Mouse (Mus musculus) left cerebral cortex, adult 11 months (tissue): ENCODE measurements around the gene Ptpdc1.

Experiments used
- DNase-seq: peaks from one replicate; pipeline ENCODE4 v3.0.0; 2022; ENCODE audit warnings: low spot score

Ptpdc1 gene

DNA sequence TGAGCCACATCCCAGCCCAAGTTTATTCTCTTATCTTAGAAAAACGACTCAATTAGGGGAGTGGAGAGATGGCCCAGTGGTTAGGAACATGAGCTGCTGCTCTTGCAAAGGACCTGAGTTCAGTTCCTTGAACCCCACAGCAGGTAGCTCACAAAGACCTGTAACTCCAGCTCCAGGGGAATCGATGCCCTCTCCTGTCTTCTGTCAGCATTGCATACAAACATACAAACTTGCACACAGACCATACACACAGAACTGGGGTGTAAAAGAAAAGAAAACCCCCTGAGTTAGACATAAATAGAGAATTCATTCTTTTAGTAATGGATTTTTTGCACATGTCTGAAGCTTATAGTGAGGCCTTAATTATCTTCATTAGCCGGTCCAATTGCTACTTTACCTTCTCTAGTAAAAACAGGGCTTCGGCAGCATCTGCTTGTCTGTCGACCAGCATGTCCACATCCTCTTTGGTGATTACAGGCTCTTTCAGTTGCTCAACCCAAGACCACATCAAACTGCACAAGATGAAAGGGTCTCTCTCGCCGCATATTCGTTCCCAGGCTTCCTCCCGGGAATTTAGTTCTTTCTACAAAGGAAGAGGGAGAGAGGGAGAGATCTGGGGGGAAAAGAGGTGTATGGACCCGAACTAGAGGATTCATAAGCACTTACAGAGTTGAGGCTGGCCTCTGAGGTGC, 42.6 kb downstream of the Ptpdc1 start:
- DNase-seq: no peak

DNA sequence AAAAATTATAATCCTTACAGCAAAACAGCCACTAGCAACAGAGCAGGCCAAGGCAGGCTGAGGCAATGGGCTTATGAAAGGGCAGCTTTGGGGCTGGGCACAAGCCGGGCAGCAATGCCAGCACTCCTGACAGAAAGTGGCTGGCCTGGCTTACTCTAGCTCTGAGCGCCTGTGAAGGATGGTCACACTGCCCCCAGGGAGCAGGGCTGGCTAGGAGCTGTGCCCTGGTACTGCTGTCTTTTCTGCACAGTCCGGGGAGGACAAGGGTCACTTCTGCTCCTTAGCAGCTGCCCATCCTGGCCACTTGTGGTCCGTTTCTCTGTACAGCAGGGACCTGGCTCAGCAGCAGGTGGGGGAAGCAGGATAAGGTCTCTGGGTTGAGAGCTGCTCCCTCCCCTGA, 46.8 kb downstream of the Ptpdc1 start:
- DNase-seq: no peak

DNA sequence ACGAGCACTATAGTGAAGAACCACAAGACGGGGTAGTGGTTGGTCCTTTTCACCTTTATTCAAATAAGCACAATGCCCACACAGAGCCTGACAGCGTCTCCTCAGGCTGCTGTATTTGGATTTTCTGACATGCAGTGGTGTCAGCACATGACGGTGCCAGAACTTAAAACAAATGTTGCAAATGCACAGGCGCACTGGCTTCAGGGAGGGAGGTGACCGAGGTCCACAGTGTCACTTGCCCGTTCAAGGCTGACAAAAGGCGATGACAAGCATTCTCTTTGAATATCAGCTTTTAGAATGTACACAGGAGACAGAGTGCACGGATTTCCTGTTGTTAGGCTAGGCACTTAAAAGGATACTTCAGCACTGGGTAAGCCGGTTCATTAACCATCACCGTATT, 47.6 kb downstream of the Ptpdc1 start:
- DNase-seq: no peak

DNA sequence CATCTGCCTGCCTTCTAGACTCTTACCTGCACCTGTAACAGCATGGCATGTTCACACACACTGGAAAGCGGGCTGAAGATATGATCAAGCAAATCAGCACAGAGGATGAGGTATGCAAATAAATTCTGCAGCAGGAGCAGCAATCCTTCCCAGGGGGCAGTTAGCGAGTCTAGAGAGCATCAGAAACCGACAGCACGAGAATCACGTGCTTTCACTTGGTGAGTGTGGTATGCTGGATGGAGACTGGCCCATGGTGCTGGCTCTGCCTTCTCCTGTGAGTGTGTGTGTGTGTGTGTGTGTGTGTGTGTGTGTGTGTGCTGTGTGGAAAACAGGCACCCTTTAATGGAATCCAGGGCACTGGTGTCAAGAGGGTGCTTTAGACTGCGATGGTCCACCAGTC, 48.5 kb downstream of the Ptpdc1 start:
- no peak for DNase-seq

DNA sequence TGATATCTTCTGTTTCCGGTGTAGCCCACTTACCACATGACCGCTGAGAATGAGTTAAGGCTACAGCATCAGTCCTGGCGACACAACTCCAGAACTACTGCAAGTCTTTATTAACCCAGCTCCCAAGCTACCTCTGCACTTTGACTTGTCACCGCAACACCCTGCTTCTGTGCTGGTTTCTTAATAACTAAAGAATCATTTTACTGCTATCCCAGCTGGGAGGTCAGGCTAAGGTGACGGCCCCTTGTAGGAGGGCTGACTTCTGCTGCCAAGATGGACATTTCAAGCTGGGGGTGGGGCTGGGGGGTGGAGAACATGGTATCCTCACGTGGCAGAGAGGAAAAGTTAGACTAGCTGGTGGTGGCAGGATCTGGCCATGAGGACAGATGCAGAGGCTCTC, 50.7 kb downstream of the Ptpdc1 start:
- DNase-seq: no peak

DNA sequence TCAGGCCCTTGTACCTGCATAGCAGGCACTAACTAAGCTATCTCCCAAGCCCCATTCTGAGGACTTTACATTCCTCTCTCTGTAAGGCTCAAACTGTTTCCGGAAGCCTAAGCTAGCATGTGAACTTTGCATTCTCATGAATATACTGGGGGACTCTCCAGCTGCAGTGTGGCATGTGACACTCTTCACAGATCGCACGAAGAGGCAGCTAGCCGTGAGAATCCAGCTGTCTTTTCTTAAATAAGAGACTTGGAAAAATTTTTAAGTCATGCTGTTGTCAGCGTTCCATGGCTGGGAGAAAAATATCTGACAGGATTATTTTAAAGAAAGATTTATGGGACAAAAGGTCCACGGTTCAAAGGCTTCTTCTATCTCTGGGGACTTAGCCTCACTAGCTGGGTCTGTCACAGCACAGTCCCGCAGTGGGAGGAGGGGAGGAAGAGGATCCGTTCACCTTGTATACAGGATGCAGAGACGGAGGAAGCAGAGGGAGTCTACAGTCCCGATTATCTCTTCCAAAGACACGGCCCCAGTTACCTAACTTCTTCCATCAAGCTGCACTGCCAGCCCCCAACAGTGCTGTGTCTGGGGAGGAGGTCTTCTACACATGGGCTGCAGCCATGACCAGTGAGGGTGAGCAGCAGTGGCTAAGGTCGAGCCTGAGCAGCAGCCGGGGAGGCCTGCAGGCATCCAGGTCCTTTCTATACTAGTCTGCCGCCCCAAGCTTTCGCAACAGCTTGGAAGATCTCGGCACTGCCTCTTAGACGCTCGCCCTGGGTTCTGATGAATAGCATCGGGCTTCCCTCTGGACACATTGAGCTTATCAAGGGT, 51.7 kb downstream of the Ptpdc1 start:
- DNase-seq: no peak

DNA sequence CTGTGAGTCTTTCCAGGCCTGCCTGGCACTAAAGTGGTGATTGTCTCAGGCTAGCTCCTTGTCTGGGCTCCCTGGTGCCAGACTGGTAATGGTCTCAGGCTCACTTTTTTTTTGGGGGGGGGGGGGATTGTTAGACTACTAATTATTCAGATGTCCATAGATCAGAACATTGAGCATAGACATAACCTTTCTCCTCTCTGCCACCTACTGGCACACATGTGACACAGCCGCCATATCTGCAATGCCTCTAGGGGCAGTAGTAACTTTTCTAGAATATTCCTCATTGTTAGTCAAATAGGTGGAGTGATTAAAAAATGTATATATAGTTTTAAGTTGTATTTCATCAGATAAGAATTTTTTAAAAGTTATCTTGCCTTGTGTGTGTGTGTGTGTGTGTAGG, 53.3 kb downstream of the Ptpdc1 start:
- peak; percentile 37 for DNase-seq

DNA sequence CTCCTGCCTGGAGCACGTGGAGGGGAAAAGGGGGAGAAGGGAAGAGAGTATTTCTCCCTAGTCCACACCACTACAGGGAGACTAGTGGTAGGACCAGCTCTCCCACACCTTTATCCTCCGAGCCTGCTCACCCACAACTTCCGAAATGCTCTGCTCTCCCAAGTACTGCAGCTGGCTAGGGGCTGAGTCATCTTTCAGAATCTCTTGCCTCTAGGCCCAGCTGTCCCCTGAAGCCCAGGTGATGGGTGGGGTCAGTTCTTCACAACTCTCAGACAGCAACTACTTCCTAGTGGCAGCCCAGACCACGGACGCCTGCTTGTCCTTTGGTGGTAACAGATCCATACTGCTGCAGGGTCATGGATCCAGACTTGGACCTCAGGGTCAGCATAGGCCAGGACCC, 54.2 kb downstream of the Ptpdc1 start:
- no peak for DNase-seq

DNA sequence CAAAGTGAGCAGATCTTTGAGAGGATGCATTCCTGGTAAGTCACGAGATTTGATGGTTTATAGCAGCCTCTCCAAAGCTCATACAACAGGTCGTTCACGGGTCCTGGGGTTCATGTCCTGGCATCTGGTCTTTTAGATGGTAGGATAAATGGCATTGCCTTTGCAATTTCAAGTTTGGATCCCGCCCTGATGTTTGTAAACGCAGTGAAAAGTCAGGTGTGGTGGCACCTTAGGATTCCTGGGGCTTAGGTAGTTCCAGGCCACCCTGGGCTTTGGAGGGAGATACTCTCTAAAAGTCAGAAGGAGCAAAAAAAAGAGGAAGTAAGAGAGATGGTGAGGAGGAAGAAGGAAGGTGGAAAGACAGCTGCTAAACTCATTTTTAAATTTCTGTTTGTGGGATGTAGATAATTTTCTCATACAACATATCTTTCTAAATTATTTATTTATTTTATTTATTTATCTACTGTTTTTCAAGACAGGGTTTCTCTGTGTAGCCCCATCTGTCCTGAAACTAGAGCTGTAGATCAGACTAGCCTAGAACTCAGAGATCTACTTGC, 55.8 kb downstream of the Ptpdc1 start:
- DNase-seq: no peak

DNA sequence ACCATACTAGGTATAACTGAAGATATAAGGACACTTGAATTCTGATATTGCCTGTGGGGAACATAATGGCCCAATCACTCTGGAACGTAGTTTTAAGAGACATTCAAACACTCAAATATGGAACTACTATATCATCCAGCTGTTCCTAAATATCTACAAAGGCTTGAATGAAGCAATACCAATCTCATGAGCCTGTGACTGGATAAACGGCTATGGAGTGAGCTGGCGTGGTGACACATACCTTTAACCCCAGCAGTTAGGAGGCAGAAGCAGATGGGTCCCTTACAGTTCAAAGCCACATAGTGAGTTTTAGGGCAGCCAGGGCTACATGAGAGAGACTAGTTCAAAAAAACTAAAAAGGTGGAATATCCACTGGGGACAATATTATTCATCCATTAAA, 57.8 kb downstream of the Ptpdc1 start:
- no peak for DNase-seq

DNA sequence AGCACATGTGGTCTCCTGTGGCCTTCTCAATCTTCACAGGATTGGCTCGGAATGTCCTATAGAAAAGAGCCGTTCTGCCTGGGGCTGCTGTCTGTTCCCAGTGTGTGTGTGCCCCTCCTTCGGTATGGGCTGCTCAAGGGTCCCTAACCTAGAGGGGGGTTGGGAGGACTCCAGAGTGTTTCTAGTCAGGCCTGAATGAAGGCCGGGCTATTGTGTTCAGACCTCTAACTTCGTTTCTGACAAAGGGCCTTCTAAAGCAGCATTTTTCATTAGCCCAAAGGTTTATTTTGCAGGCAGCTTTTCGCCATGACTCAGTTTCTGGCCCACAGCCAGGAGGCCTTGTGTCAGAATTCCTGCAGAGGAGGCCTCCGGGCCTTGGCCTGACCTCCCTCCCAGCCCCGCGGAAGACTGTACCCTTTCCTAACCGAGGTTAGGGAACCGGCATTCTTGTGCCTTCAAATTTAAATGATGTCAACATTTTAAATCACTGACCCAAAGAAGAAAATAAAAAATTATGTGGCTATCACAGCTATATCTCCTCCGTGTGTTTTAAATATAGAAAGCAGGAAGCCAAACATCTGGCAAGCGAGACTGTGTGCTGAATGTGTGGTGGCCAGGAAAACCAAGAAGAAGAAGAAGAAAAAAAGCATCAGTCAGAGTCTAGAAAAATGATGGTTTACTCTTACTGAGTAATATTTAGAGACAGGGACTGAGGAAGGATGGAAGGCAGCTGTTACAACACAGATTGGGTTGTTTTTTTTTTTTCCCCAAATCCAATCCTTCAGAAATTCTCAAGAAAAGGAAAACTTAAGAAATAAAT, 59.1 kb downstream of the Ptpdc1 start:
- DNase-seq: peak; percentile 35

DNA sequence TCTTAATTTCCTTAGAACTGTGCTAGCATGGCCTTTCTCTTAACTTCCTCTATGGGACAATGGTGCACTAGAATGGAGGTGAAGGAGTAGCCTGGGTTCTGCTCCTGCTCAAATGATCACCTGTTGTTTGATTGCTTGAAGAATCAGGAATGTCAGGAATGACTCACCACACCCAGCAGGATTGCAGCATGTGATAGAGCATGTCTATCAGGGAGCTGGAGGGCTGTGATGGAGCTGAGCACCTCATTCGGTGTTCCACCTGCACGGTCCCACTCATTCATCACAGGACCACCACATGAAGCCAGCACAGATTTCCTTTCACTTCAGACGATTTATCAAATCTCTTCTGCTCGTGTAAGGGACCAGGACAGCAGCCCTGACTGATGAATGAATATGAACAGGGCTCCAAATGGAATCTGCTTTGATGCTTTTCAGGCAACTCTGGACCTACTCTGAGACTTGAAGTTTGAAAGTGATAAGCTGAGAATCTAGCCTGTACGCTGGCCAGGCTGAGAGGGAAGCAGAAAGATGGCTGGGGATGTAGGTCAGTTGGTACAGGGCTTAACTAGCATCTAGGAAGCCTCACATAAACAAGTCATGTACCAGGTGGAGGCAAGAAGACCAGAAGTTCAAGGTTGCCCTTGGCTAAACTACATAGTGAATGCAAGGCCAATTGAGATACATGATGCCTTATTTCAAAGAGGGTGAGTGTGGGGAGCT, 60.4 kb downstream of the Ptpdc1 start:
- DNase-seq: no peak

DNA sequence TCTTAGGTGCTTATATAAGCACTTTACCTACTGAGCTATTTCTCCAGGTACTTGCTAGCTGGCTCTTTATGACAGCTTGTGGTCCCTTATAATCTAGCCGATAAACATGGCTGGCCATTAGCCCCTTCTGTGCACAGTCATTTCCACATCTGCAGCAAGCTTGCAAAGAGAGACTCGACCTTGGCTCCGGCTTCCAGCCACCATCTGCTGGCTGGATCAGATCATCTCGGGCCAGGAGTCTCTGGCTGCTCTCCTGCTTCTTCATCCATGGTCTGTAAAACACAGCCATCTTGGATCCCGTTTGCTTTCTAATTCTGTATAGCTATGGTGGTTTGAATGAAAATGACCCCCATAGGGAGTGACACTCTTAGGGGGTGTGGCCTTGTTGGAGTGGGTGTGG, 63.1 kb downstream of the Ptpdc1 start:
- no peak for DNase-seq

DNA sequence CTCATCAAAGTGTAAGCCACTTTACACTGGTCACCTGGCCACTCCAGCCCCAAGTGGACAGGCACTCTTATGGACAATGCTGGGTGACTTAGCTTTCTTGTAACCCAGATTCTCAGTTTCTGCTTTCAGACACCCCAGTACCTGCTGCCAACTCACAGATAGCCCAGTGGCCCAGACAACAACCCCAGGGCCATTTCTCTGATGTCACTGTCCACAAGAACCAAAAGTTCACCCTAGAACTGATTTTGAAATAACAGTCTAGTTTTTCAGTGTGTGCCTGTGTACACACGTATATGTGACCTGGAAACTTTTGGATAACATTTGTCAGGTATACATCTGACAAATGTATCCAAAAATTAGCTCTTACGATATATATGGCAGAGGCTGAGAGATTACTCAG, 64.0 kb downstream of the Ptpdc1 start:
- no peak for DNase-seq

DNA sequence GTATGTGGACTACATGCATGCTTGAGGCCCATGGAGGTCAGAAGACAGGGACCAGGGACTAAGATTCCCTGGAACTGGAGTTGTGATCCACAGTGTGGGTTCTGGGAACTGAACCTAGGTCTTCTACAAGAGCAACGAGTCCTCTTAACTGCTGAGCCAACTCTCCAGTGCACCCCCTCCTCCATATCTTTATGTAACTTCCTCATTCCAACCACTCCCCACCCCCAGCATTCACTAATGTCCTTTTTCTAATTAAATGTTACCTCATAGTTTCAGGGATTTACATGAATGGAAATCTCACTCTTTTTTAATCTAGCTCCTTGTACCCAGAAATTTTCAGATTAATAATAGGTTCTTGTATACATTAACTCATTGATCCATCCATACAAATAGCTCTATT, 69.5 kb downstream of the Ptpdc1 start:
- no peak for DNase-seq

DNA sequence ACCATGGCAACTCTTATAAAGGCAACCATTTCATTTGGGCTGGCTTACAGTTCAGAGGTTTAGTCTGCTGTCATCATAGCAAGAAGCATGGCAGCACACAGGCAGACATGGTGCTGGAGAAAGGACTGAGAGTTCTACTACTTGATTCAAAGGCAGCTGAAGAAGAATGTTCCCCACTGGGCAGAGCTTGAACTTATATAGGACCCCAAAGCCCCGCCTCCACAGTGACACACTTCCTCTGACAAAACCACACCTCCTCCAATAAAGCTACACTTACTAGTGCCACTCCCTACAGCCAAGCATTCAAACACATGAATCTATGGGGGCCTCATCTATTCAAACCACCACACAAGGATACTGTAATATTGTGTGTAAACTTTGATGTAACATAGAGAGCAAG, 70.9 kb downstream of the Ptpdc1 start:
- DNase-seq: no peak

DNA sequence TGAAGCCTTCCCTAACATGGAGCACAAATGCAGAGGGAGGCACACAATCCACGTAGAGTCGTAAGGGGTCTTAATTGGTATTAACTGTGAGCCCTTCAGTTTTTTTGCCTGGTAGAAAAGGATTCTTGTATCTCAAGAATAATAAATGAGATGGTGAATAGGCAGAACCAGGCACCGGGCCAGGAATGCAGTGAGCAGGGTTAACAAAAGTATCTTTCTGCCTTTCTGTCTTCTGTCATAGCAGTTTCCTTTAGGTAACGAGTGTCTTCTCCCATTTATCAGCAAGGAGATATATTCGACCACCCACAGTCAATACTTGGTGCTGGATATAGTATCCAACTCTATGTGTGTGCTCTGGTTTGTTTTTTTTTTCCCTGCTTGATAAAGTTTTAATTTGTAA, 72.0 kb downstream of the Ptpdc1 start:
- DNase-seq: no peak

DNA sequence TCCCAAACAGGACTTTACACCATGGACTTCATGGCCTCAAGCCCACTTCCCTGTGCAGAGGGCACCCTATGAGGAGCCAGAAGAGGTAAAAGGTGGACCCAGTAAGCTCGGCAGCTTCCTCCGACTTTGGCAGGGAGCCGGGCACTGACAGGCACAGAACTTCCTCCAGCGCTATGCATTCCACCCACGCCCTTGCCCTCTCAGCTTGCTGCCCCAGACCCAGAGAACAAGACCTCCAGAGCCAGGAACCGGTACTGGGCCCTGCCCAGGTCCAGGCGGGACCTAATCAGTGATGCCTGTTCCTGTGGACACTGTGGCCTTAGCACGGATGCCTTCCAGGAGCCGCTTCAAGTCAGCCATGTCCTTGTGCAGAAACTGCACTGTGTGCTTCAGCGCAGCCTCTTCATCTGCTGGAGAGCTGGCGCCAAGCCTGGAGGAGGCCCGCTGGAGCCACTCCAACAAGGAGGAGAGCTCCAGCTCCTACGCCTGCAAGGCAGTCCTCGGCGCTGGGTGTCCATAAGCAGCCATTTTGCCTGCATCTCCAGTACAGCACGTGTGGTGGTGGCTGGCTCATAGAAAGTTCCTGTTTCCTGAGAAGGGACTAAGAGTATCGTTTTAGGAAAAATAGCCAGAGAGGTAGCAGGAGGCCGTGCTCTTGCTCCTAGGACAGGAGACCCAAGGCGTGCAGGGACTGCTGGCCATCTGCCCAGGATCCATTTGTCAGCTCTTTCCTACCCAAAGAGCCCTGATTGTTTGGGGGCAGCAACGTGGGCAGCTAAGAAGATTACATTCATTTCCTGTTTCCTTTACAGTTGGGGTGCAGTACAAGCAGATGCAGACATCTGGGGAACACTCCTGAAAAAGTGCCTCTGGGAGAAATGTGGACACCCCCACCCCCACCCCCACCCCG, 73.0 kb downstream of the Ptpdc1 start:
- DNase-seq: peak; percentile 77

DNA sequence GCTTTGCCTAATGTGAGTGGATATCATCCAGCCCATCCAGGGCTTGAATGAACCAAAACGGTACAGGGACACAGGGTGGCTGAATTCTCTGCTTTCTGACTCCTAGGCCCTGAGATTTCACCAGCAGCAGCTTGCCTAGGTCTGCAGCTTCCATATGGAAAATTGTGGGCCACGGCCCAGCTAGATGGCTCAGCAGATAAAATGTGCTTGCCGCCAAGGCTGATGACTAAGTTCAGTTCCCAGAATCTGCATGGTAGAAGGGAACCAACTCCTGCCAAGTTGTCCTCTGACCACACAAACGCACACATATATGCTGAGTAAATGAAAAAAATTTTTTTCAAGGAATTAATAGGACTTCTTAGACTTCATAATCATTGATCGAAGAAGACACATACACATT, 77.2 kb downstream of the Ptpdc1 start:
- no peak for DNase-seq

DNA sequence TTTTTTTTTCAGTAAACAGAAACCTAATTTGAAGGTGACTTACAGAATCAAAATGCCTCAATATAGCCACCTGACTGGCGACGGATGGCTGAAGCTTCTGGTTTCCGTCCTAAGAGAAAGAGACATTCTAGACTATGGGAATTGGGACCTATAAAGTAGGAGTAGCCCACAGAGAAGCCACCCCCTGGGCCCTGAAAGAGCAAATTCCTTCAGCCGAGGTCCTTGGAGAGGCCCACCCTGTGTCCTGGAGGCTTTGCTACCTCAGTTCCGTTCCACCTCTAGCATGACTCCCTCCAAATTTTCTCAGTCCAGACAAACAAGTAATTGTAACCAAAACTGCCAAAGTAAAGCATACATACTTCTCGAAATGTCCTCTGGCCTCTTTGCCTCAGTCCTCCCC, 77.8 kb downstream of the Ptpdc1 start:
- no peak for DNase-seq
